Mouse (Mus musculus) lung, postnatal 0 days (tissue): ENCODE measurements around the gene Mapk14. TPM values are rescaled to one million over a fixed set of nuclear protein-coding genes. Genes with fewer than 3 reads are reported as not detected.
A peak's percentile ranks its signal among the peaks of the same experiment; 100 is the strongest.

Experiments used
- ATAC-seq: fragments of 200-750 bp; cut with Nextera tagmentation; 2 replicates; pipeline ENCODE4 v1.8.0; 2017; ENCODE audit warnings: moderate library complexity
- DNase-seq: peaks from one replicate; pipeline ENCODE4 v3.0.0-alpha.2; 2016; ENCODE audit warnings: low spot score
- H3K27ac ChIP-seq: fragments of 300-500 bp; sonication (generic); 2 replicates; pipeline ENCODE4 v1.5.1; 2014; ENCODE audit warnings: antibody characterized with exemption, mild to moderate bottlenecking, low read length, mixed read lengths
- H3K27me3 ChIP-seq: fragments of 300-500 bp; sonication (generic); replicated peaks from 2 replicates; pipeline ENCODE4 v1.6.1; 2014; ENCODE audit warnings: low read length, mixed read lengths; ENCODE audit not compliant: insufficient read depth
- H3K36me3 ChIP-seq: fragments of 300-500 bp; sonication (generic); 2 replicates; pipeline ENCODE4 v1.6.1; 2014; ENCODE audit warnings: low read length, mixed read lengths; ENCODE audit not compliant: insufficient read depth
- H3K4me1 ChIP-seq: fragments of 300-500 bp; sonication (generic); 2 replicates; pipeline ENCODE4 v1.6.1; 2014; ENCODE audit warnings: antibody characterized with exemption, low read depth, low read length, mixed read lengths; ENCODE audit not compliant: insufficient read depth
- H3K4me2 ChIP-seq: fragments of 300-500 bp; sonication (generic); replicated peaks from 2 replicates; pipeline ENCODE4 v1.6.1; 2014; ENCODE audit warnings: low read depth, mild to moderate bottlenecking, low read length, moderate library complexity, mixed read lengths
- H3K4me3 ChIP-seq: fragments of 300-500 bp; sonication (generic); 2 replicates; pipeline ENCODE4 v1.5.1; 2014; ENCODE audit warnings: low read depth, low read length
- H3K9ac ChIP-seq: fragments of 300-500 bp; sonication (generic); replicated peaks from 2 replicates; pipeline ENCODE4 v1.6.1; 2014; ENCODE audit warnings: low read depth, mild to moderate bottlenecking
- H3K9me3 ChIP-seq: fragments of 300-500 bp; sonication (generic); 2 replicates; pipeline ENCODE4 v1.6.1; 2016; ENCODE audit warnings: low read length, mixed read lengths
- CTCF ChIP-seq: IDR thresholded peaks from 2 replicates; pipeline ENCODE4 v1.5.1; 2016; ENCODE audit warnings: antibody characterized with exemption, mild to moderate bottlenecking
- EP300 ChIP-seq: IDR thresholded peaks from 2 replicates; pipeline ENCODE4 v1.6.1; 2016; ENCODE audit warnings: antibody characterized with exemption, mild to moderate bottlenecking, control low read depth
- WGBS: fragments of 180-500 bp; shearing (Covaris S2); extraction: QIAGEN DNeasy Blood & Tissue Kit; methylation state at CpG from one replicate; pipeline ENCODE4 v1.1.7; 2014; 5-methylcytosine and 5-hydroxymethylcytosine counted together
- polyA plus RNA-seq: library from polyadenylated mRNA; unstranded; fragments of >200 nt; fragmentation: Nextera tagmentation; extraction: Ambion mirVana; gene quantifications from 2 replicates; pipeline ENCODE4 v1.2.1, GENCODE M21; 2015

The Mapk14 gene
- polyA plus RNA-seq, 1 experiment from 2014 or later, result 34.0 TPM

DNA sequence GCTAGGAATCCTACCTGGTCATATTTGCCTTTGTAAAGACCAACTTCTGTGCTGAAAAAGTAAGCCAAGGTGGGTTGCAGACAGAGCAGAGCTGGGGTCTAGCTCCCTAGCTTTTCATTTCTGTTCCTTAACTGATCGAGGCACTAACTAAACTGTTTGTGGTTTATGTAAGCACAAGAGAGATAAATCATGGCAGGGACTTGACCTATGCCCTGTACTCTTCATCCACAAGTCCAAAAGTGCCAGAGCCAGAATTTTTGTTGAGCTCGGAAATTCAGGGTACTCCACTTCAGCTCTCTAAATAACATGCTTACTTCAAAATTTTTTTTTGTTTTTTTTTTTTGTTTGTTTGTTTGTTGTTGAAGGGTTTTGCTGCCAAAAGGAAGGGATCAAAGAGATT lies 5.5 kb downstream of the Mapk14 start:
- Histone ChIP-seq H3K4me2 (no peak overlapping the region; the same call in 1 of the 2 replicates), H3K27ac (peak overlapping the region; percentile 79; the same call in 1 of the 2 replicates), H3K36me3 (no peaks in the 10 kb centered on the region), H3K27me3 (no peaks in the 10 kb centered on the region), H3K4me3 (no peak overlapping the region), H3K4me1 (peaks cover 36% of the 10 kb centered on the region), H3K9me3 (no peaks in the 10 kb centered on the region), H3K9ac (0 out of 2 replicates have a peak overlapping the region, but pooled peaks have one; percentile 26)
- TF ChIP-seq CTCF (no peak), EP300 (no peak)
- 16% methylated on average over 2 of the region's 2 CpGs for WGBS
- ATAC-seq (no peak), DNase-seq (no peak)

DNA sequence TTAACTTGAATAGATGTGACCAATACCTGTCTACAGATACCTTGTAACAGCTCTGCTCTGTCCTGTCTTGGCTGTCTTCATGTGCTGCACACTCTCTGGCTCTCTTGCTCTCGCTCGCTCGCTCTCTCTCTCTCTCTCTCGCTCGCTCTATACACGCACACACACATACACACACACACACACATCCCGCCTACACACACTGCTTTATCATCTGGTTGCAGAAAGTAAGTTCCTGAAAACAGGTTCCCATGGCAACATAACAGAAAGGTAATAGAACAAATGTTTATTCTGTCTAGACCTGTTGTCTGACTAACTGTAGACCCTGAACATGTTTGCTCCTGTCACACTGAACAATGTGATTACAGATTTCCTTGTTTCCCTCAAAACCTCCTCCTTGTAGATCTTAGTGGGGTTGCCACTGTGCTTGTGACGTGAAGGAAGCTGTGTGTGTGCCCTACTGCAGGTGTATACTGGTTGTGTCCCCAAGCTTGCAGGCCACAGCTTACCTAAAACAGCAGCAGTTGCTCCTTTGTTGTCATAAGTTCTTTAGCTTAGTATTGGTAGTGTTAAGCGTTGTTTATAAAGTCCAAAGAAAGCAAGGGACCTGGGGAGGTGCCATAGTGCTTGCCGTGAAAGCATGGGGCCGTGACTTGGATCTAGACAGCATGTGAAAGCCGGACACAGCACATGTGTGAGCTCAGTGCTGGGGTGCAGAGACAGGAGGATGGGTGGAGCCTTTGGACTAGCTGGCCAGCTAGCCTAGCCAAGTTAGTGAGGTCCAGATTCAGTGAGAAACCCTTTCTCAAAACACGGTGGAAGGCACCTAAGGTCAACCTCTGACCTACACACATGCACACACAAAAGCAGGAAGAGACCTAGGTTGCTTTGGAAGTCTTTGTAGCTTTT lies 6.4 kb downstream of the Mapk14 start:
- no peak; the same call in 1 of the 2 replicates for TF ChIP-seq EP300
- no peak for TF ChIP-seq CTCF
- peak overlapping the region; percentile 22 for H3K4me2 ChIP-seq
- 35% methylated on average over 13 of the region's 13 CpGs for WGBS

DNA sequence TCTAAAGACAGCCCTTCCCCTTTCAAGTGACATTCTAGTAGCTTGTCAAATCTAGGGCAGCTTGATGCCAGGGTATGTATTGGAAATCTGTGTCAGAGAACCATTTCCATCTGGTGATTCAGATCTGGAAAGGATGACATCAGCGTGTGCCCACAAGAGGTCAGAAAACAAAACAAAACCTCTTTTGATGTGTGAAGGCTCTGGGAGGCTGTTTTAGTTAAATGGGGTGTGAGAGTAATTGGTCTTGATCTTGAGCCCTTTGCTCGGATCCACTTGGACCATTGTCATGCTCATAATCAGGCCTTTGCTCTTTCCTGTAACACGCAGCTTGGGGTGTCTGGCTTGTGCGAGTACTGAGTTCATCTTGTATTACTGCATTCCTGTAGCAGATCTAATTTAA lies 7.1 kb downstream of the Mapk14 start:
- Histone ChIP-seq H3K9me3 (no peaks in the 10 kb centered on the region), H3K9ac (no peak overlapping the region), H3K27ac (peak overlapping the region; percentile 79), H3K27me3 (no peaks in the 10 kb centered on the region), H3K4me2 (no peak overlapping the region), H3K4me1 (peaks cover 35% of the 10 kb centered on the region), H3K36me3 (no peaks in the 10 kb centered on the region), H3K4me3 (no peak overlapping the region)
- DNase-seq (peak; percentile 86), ATAC-seq (peak; percentile 55)
- 34% methylated on average over 4 of the region's 4 CpGs for WGBS
- TF ChIP-seq EP300 (no peak), CTCF (no peak)

More for the DNA sequence above, 6.4 kb downstream of the Mapk14 start:
- ATAC-seq, result peak; percentile 47
- no peaks in the 10 kb centered on the region for H3K36me3 ChIP-seq
- peak overlapping the region; percentile 79 for H3K27ac ChIP-seq
- no peak overlapping the region for H3K9ac ChIP-seq
- peak; percentile 71 for DNase-seq
- no peak overlapping the region for H3K4me3 ChIP-seq
- no peaks in the 10 kb centered on the region for H3K9me3 ChIP-seq
- H3K27me3 ChIP-seq, result no peaks in the 10 kb centered on the region
- H3K4me1 ChIP-seq, result peaks cover 36% of the 10 kb centered on the region

DNA sequence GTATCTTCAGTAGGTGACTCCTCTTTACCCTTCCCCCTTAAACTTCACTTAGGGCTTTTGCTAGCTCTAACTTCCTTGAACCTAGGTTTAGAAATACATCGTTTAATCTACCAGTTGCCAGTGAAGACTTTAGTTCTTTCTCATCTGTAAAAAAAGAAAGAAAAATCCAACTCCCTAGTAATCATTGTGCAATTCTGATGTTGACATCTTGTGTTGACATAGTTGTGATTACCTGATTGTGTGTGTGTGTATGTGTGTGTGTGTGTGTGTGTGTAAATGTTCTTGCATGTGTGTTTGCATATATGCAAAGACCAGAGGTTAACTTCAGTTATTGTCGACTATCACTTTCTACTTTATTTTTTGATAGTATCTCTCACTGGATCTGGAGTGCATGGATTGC lies 7.5 kb downstream of the Mapk14 start:
- Histone ChIP-seq H3K9ac (no peak overlapping the region), H3K4me3 (no peak overlapping the region), H3K36me3 (no peaks in the 10 kb centered on the region), H3K27me3 (no peaks in the 10 kb centered on the region), H3K4me2 (no peak overlapping the region), H3K27ac (peak overlapping the region; percentile 79), H3K9me3 (no peaks in the 10 kb centered on the region), H3K4me1 (peaks cover 31% of the 10 kb centered on the region)
- 50% methylated on average over 2 of the region's 2 CpGs for WGBS
- DNase-seq, result peak; percentile 73
- no peak for ATAC-seq
- no peak for TF ChIP-seq EP300
- TF ChIP-seq CTCF, result no peak

DNA sequence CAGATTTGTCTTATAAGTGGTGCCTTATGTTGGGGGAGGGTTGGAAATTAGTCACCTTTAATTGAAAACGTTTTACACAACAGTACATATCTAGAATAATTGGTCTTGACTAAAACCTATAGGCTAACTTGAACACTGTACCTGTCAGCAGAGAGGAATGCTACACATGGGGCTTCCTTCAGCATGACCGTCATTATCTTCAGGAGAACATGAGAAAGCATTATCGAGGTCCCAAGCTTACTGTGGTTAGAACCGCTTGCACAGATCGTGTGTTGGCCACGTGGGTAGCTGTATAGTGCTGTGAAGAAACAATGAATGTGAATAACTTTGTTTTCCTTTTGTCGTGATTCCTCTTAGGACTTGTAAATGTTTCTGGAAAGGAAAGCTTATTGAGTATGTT lies 8.7 kb downstream of the Mapk14 start:
- DNase-seq (no peak), ATAC-seq (no peak)
- Histone ChIP-seq H3K36me3 (no peaks in the 10 kb centered on the region), H3K9ac (no peak overlapping the region), H3K4me2 (no peak overlapping the region), H3K27ac (no peak overlapping the region), H3K27me3 (no peaks in the 10 kb centered on the region), H3K4me3 (no peak overlapping the region), H3K9me3 (no peaks in the 10 kb centered on the region), H3K4me1 (peaks cover 28% of the 10 kb centered on the region; the same call in 1 of the 2 replicates)
- TF ChIP-seq EP300 (no peak), CTCF (no peak)
- WGBS, result 78% methylated on average over 7 of the region's 7 CpGs

DNA sequence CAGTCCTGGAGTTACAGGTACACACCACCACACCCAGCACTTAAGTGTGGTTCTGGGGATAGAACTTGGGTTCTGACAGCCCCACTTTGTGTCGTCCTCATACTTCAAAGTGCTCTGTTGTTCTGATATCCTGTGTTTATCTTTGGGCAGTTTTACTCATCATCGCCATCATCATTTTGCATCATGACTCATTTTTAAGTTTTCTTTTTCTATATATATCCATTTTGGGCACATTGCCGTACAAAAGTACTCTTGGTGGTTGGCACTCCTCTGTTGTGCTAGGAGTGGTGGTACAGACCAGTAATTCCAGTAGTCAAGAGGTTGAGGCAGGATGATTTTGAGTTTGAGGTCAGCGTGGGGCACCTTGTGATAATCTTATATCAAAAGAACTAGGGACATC lies 10.0 kb downstream of the Mapk14 start:
- no peaks in the 10 kb centered on the region for H3K9me3 ChIP-seq
- H3K4me3 ChIP-seq, result no peak overlapping the region
- ATAC-seq (no peak), DNase-seq (peak; percentile 11)
- H3K4me2 ChIP-seq, result no peak overlapping the region
- no peak for TF ChIP-seq EP300
- no peak for TF ChIP-seq CTCF
- no peak overlapping the region for H3K9ac ChIP-seq
- H3K27me3 ChIP-seq, result no peaks in the 10 kb centered on the region
- peaks cover 24% of the 10 kb centered on the region; the same call in 1 of the 2 replicates for H3K4me1 ChIP-seq
- no peak overlapping the region; the same call in 1 of the 2 replicates for H3K27ac ChIP-seq
- 49% methylated on average over 4 of the region's 4 CpGs for WGBS
- no peaks in the 10 kb centered on the region for H3K36me3 ChIP-seq
